Mouse (Mus musculus) kidney, embryonic 15.5 days (tissue): ENCODE measurements around the gene 1190002N15Rik. TPM values are rescaled to one million over a fixed set of nuclear protein-coding genes. Genes with fewer than 3 reads are reported as not detected.

Source experiments
- ATAC-seq: fragments of 200-750 bp; cut with Nextera tagmentation; replicated peaks from 2 replicates; pipeline ENCODE4 v1.8.0; 2017; ENCODE audit warnings: moderate TSS enrichment; ENCODE audit not compliant: low FRiP score
- H3K27ac ChIP-seq: fragments of 300-500 bp; sonication (generic); 2 replicates; pipeline ENCODE4 v1.5.1; 2015; ENCODE audit warnings: mild to moderate bottlenecking, inconsistent platforms
- H3K27me3 ChIP-seq: fragments of 300-500 bp; sonication (generic); 2 replicates; pipeline ENCODE4 v1.6.1; 2015; ENCODE audit warnings: inconsistent platforms
- H3K36me3 ChIP-seq: fragments of 300-500 bp; sonication (generic); 2 replicates; pipeline ENCODE4 v1.6.1; 2015; ENCODE audit warnings: inconsistent platforms
- H3K4me1 ChIP-seq: fragments of 300-500 bp; sonication (generic); 2 replicates; pipeline ENCODE4 v1.6.1; 2015; ENCODE audit warnings: inconsistent platforms
- H3K4me2 ChIP-seq: fragments of 300-500 bp; sonication (generic); 2 replicates; pipeline ENCODE4 v1.6.1; 2015; ENCODE audit warnings: moderate library complexity, mild to moderate bottlenecking, inconsistent platforms
- H3K4me3 ChIP-seq: fragments of 300-500 bp; sonication (generic); replicated peaks from 2 replicates; pipeline ENCODE4 v1.5.1; 2015; ENCODE audit warnings: mild to moderate bottlenecking, inconsistent platforms
- H3K9ac ChIP-seq: fragments of 300-500 bp; sonication (generic); 2 replicates; pipeline ENCODE4 v1.6.1; 2015; ENCODE audit warnings: mild to moderate bottlenecking, inconsistent platforms
- H3K9me3 ChIP-seq: fragments of 300-500 bp; sonication (generic); replicated peaks from 2 replicates; pipeline ENCODE4 v1.6.1; 2016; ENCODE audit warnings: inconsistent platforms
- WGBS: fragments of 180-500 bp; shearing (Covaris S2); methylation state at CpG from one replicate; pipeline ENCODE4 v1.1.7; 2015; ENCODE audit warnings: mixed read lengths; 5-methylcytosine and 5-hydroxymethylcytosine counted together
- polyA plus RNA-seq: library from polyadenylated mRNA; unstranded; fragments of >200 nt; fragmentation: Nextera tagmentation; extraction: Ambion mirVana; gene quantifications from 2 replicates; pipeline ENCODE4 v1.2.1, GENCODE M21; 2015

Gene 1190002N15Rik
- polyA plus RNA-seq, 1 experiment from 2014 or later: 8.6 TPM

DNA sequence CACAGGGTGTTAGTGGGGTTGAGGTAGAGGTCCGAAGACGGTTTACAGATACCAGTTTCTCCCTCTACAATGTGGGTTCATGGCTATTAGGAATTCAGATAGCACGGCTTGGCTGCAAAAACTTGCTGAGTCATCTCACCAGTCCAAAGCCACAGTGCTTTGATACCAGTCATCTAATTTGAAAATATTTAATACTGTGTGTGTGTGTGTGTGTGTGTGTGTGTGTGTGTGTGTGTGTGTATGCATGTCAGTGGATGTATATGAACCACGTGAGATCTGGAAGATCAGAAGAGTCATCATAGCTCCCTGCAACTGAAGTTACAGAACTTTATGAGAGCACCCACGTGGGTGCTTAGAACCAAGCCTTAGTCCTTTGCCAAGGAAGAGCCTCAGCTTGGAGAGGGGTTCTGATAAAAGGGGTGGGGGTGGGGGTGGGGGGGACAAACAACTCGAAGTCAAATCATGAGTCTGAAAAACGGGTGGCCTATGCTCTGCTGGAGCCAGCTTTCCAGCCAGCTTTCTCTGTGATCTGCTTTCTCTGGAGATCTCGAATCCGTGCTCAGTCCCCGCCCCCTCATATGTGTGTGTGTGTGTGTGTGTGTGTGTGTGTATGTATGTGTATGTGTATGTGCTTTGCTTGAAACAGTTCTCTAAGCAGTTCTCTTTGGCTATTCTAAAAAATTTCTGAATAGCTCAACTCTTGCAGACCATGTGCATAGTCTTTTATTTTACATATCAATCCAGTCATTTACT lies 2.6 kb upstream of the 1190002N15Rik start:
- H3K27me3 ChIP-seq: no peaks in the 10 kb centered on the region
- H3K27ac ChIP-seq: no peak overlapping the region
- H3K4me1 ChIP-seq: 0 out of 2 replicates have a peak, but pooled peaks cover 16% of the 10 kb centered on the region
- H3K4me2 ChIP-seq: no peak overlapping the region
- WGBS: 71% methylated on average over 10 of the region's 10 CpGs
- no peak overlapping the region for H3K4me3 ChIP-seq
- no peaks in the 10 kb centered on the region for H3K36me3 ChIP-seq
- ATAC-seq: no peak
- H3K9me3 ChIP-seq: no peaks in the 10 kb centered on the region
- no peak overlapping the region for H3K9ac ChIP-seq

GRCm38 (mm10) chr9:94539346-94539865 lies 1.5 kb upstream of the 1190002N15Rik start:
- peak overlapping the region; percentile 59 for H3K4me3 ChIP-seq
- H3K4me1 ChIP-seq: peaks cover 19% of the 10 kb centered on the region
- H3K9me3 ChIP-seq: no peaks in the 10 kb centered on the region
- peak overlapping the region; percentile 79 for H3K4me2 ChIP-seq
- no peaks in the 10 kb centered on the region for H3K27me3 ChIP-seq
- H3K9ac ChIP-seq: peak overlapping the region; percentile 80
- H3K27ac ChIP-seq: peak overlapping the region; percentile 95; the same call in 1 of the 2 replicates
- 36% methylated on average over 8 of the region's 8 CpGs for WGBS
- no peaks in the 10 kb centered on the region for H3K36me3 ChIP-seq
- no peak for ATAC-seq

- H3K9ac ChIP-seq: peak overlapping the region; percentile 80
- H3K27ac ChIP-seq: peak overlapping the region; percentile 95
- H3K4me2 ChIP-seq: peak overlapping the region; percentile 79
- peak; percentile 54 for ATAC-seq
- peaks cover 23% of the 10 kb centered on the region for H3K4me1 ChIP-seq
- peak overlapping the region; percentile 59 for H3K4me3 ChIP-seq
- H3K27me3 ChIP-seq: no peaks in the 10 kb centered on the region
- WGBS: under 1% methylated on average over 22 of the region's 22 CpGs
- H3K36me3 ChIP-seq: no peaks in the 10 kb centered on the region
- H3K9me3 ChIP-seq: no peaks in the 10 kb centered on the region
These were observed 902 bp upstream of the 1190002N15Rik start for GRCm38 (mm10) chr9:94538823-94539143.

- peak overlapping the region; percentile 95 for H3K27ac ChIP-seq
- H3K9ac ChIP-seq: peak overlapping the region; percentile 80
- H3K4me1 ChIP-seq: peaks cover 26% of the 10 kb centered on the region
- WGBS: under 1% methylated on average over 103 of the region's 103 CpGs
- peak overlapping the region; percentile 79 for H3K4me2 ChIP-seq
- no peaks in the 10 kb centered on the region for H3K36me3 ChIP-seq
- H3K4me3 ChIP-seq: peak overlapping the region; percentile 59
- peak; percentile 65 for ATAC-seq
- H3K9me3 ChIP-seq: no peaks in the 10 kb centered on the region
- H3K27me3 ChIP-seq: no peaks in the 10 kb centered on the region
These were observed 597 bp downstream of the 1190002N15Rik start for GRCm38 (mm10) chr9:94537051-94537917.

- no peak for ATAC-seq
- Histone ChIP-seq H3K4me1 (peaks cover 26% of the 10 kb centered on the region), H3K27ac (peak overlapping the region; percentile 95), H3K36me3 (no peaks in the 10 kb centered on the region), H3K4me2 (peak overlapping the region; percentile 79), H3K9me3 (no peaks in the 10 kb centered on the region), H3K4me3 (peak overlapping the region; percentile 59), H3K27me3 (no peaks in the 10 kb centered on the region), H3K9ac (peak overlapping the region; percentile 80)
- WGBS: 1% methylated on average over 15 of the region's 15 CpGs
These were observed 1.5 kb downstream of the 1190002N15Rik start for GRCm38 (mm10) chr9:94536261-94536905.

DNA sequence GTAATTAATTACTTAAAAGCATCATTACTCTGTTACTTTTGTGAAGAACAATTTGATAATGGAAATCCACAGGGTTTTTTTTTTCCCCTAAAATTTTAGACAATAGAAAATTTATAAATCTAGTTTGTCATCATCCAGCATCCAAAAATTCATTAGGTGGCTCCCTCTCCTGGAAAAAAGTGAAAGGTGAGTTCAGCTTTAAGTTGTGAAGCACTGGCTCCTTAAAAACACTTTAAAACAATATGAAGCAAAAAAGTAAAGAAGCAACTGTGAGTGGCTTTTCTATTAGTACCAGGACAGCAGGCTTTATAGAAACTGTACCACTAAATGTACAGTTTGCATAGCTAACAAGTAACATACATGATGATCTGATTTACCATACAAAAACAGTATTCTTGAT lies 3.1 kb downstream of the 1190002N15Rik start:
- peak overlapping the region; percentile 59 for H3K4me3 ChIP-seq
- no peaks in the 10 kb centered on the region for H3K9me3 ChIP-seq
- no peaks in the 10 kb centered on the region for H3K27me3 ChIP-seq
- peaks cover 22% of the 10 kb centered on the region for H3K4me1 ChIP-seq
- no peaks in the 10 kb centered on the region for H3K36me3 ChIP-seq
- H3K4me2 ChIP-seq: peak overlapping the region; percentile 79
- no peak for ATAC-seq
- H3K9ac ChIP-seq: no peak overlapping the region
- H3K27ac ChIP-seq: no peak overlapping the region

GRCm38 (mm10) chr9:94534226-94534625 lies 3.7 kb downstream of the 1190002N15Rik start:
- 59% methylated on average over 2 of the region's 2 CpGs for WGBS
- H3K27ac ChIP-seq: no peak overlapping the region
- ATAC-seq: no peak
- 0 out of 2 replicates have a peak overlapping the region, but pooled peaks have one; percentile 8 for H3K4me3 ChIP-seq
- H3K4me1 ChIP-seq: peaks cover 19% of the 10 kb centered on the region
- no peaks in the 10 kb centered on the region for H3K36me3 ChIP-seq
- no peak overlapping the region for H3K9ac ChIP-seq
- peak overlapping the region; percentile 40 for H3K4me2 ChIP-seq
- no peaks in the 10 kb centered on the region for H3K9me3 ChIP-seq
- H3K27me3 ChIP-seq: no peaks in the 10 kb centered on the region

GRCm38 (mm10) chr9:94533641-94534040 lies 4.2 kb downstream of the 1190002N15Rik start:
- no peak for ATAC-seq
- Histone ChIP-seq H3K4me3 (0 out of 2 replicates have a peak overlapping the region, but pooled peaks have one; percentile 8), H3K4me2 (peak overlapping the region; percentile 40), H3K27ac (no peak overlapping the region), H3K9me3 (no peaks in the 10 kb centered on the region), H3K27me3 (no peaks in the 10 kb centered on the region), H3K36me3 (no peaks in the 10 kb centered on the region), H3K4me1 (peaks cover 18% of the 10 kb centered on the region), H3K9ac (0 out of 2 replicates have a peak overlapping the region, but pooled peaks have one; percentile 10)
- 35% methylated on average over 4 of the region's 4 CpGs for WGBS

DNA sequence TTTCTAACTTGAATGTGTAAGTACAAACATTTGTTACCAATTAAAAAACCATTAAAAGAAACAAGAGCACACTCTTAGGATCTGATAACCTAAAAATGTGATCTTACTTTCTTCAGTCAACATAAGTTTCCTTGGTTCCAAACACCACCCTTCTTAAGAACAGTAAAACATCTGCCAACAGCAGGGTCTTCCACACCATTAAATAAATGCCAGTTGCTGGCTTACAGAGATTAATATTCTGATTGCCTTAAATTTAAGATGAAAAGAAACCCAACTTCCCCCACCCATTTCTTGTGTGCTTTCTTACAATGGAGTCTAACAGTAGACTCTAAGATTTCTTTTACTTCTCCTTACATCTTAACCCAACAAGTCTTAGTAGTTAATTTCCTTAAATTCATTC lies 7.9 kb downstream of the 1190002N15Rik start:
- Histone ChIP-seq H3K27me3 (no peaks in the 10 kb centered on the region), H3K4me2 (no peak overlapping the region), H3K9ac (no peak overlapping the region), H3K4me3 (no peak overlapping the region), H3K9me3 (no peaks in the 10 kb centered on the region), H3K27ac (no peak overlapping the region), H3K36me3 (no peaks in the 10 kb centered on the region), H3K4me1 (peaks cover 8% of the 10 kb centered on the region)
- ATAC-seq: no peak

DNA sequence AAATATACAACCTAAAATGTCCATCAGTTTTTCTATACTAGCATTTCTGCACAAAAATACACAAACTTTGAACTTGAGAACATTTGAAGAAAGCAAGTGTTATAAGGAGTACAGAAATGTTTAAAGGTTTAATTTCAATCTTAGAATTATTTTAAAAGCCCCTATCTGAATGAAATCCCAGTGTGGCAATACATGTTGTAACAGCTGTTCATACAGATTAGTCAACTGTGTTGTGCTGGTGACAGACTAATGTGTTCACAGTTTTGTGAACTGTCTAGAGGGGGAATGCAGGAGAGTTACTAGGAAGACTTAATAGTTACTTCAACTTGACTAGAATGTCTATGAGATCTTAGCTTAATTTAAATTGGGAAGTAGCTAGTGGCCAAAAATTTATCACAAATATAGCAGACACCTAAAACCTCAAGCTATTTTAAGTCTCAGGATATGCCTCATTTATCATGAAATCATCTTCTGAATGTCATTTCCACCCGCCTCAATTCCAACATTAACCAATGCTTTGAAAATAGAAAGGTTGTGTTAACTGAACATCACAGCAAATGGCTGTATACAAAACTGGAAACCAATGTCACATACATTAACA lies 8.6 kb downstream of the 1190002N15Rik start:
- no peak for ATAC-seq
- Histone ChIP-seq H3K36me3 (no peaks in the 10 kb centered on the region), H3K9ac (no peak overlapping the region), H3K27me3 (no peaks in the 10 kb centered on the region), H3K4me1 (peaks cover 6% of the 10 kb centered on the region), H3K4me2 (no peak overlapping the region), H3K4me3 (no peak overlapping the region), H3K27ac (no peak overlapping the region), H3K9me3 (no peaks in the 10 kb centered on the region)
- 61% methylated on average over 1 of the region's 1 CpGs for WGBS

DNA sequence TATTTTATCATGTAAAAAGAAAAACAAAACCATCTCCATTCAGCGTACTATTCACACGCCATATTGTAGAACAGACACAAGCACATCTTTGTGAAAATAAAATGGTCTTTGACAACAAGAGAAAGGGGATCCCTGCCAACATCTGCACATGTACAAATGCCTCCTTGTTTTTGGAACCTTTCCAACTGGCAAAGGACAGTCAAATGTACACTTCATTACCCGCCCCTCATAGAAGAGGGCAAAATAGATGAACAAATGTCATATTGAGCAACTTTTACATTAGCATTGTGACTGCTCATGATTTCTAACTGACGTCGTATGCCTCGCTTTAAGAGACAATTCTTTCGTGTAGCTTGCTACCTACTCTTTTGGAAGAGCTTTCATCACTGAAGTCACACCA lies 11.4 kb downstream of the 1190002N15Rik start:
- no peak overlapping the region for H3K4me3 ChIP-seq
- H3K4me1 ChIP-seq: no peaks in the 10 kb centered on the region
- H3K9ac ChIP-seq: no peak overlapping the region
- WGBS: 85% methylated on average over 7 of the region's 7 CpGs
- no peak overlapping the region for H3K4me2 ChIP-seq
- H3K27me3 ChIP-seq: no peaks in the 10 kb centered on the region
- no peaks in the 10 kb centered on the region for H3K36me3 ChIP-seq
- no peaks in the 10 kb centered on the region for H3K9me3 ChIP-seq
- no peak overlapping the region for H3K27ac ChIP-seq
- no peak for ATAC-seq
